Mouse (Mus musculus): ENCODE results near the gene Pde4dip.

The Pde4dip gene

DNA sequence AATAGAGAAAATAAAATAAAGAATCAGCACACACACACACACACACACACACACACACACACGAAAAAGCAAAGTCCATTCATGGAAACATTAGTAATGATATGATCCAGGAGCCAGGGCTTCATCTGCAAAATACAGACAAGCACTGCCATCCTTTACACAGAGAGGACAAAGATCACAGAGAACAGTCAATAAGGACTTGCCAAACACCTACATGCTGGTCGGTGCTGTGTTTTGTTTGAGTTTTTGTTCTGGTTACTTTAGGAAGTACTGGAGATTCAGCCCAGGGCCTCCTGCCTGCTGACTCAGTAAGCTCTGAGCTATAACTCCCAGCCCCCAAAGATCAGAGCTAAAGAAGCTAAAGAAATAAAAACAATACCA, 43.7 kb downstream of the Pde4dip start:
- DNase-seq (ENCODE audit: extremely low read depth, insufficient read length, low spot score): no peak

DNA sequence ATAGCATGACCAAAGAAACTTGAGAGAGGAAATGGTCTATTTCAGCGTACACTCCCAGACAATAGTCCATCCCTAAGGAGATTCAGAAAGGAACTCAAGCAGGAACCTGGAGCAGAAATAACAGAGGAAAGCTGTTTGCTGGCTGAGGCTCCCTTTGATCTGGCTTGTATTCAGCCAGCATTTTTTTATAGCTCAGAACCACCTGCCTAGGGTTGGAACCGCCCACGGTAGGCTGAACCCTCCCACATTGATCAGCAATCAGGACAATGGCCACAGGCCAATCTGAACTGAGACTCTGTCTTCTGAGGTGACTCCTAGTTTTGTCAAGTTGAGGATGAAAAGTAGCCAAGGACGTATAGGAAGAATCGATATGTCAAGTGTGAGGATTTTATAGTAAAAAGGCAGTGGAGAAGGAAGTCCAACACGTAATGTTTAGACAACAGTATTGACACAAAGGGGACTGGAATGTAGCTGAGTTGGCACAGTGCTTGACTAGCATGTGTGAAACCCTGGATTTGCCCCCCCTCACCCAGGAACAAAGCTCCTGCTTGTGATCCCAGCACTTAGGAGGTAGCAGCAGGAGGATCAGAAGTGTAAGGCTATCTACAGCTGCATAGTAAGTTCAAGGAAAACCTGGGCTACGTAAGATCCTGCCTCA, 44.2 kb downstream of the Pde4dip start:
- DNase-seq (ENCODE audit: extremely low read depth, insufficient read length, low spot score): no peak

DNA sequence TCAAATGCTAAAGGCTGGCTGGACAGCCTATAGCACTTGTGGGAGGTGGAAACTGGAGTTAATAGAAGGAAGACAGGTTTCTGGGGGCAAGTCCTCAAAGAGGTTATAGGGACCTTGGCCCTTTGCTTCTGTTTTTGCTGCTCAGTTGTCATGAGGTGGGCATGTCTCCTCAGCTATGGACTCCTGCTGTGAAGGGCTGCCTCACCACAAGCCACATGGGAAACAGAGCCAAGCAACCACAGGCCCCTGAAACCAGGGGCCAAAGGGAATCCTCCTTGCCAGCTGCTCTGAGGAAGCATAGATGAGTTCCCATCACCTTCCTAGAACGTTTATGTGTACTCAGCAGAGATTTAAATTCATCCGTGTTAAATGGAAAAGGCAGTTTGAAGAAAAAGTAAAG, 45.9 kb downstream of the Pde4dip start:
- no peak for DNase-seq (ENCODE audit: extremely low read depth, insufficient read length, low spot score)

DNA sequence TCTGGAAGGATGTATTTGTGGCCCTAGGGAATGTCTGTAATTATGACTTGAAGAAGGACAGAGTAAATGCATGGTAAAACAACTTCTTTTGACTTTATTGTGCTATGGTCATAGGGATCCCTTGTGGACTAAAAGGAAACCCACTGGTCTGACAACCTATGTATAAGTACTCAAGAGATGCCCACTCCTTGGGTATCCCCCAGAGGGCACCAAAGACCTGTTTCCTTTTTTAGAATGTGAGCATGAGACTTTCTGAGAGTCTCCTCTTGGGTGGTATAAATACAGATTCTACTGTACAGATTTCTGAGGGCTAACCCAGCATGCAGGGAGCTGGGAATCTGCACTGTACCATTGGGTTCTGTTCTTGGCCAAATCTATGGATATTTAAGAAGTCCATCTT, 48.1 kb downstream of the Pde4dip start:
- DNase-seq (ENCODE audit: extremely low read depth, insufficient read length, low spot score): no peak

DNA sequence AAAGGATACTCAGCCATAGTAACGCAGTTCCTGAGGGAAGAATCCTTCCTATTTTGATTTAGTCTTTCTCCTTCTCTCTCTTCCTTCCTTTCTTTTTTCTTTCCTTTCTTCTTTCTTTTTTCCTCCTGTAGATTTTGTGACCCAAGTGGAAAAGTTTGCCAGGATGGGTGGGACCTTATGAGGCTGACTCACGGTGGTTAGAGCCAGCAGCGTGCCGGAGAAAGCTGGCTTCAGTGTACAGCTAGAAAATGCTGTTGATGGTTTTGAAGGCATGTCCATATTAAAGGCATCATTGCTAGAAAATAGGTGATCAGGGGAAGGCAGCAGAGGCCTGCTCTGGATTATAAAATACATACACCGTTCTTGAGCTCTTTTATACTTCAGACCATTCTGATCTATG, 52.6 kb downstream of the Pde4dip start:
- DNase-seq (ENCODE audit: extremely low read depth, insufficient read length, low spot score): peak; percentile 32

DNA sequence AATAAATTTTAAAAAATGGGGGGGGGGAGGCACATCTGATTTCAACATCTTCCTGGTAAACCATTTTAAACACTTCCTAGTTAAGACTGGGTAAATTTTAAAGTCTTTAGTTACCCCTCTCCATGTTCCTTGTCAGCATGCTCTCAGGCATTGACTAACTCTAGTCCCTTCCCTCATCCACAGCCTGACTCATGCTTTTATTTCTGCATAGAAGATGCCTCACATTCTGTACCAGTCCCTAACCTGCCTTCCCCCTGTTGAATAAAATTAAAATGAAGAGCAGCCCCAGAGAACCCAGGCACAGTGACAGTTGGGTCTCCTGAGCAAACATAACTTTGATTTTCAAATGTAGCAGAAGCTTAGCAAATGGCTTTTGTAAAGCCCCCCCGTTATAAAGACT, 53.9 kb downstream of the Pde4dip start:
- DNase-seq (ENCODE audit: extremely low read depth, insufficient read length, low spot score): no peak

DNA sequence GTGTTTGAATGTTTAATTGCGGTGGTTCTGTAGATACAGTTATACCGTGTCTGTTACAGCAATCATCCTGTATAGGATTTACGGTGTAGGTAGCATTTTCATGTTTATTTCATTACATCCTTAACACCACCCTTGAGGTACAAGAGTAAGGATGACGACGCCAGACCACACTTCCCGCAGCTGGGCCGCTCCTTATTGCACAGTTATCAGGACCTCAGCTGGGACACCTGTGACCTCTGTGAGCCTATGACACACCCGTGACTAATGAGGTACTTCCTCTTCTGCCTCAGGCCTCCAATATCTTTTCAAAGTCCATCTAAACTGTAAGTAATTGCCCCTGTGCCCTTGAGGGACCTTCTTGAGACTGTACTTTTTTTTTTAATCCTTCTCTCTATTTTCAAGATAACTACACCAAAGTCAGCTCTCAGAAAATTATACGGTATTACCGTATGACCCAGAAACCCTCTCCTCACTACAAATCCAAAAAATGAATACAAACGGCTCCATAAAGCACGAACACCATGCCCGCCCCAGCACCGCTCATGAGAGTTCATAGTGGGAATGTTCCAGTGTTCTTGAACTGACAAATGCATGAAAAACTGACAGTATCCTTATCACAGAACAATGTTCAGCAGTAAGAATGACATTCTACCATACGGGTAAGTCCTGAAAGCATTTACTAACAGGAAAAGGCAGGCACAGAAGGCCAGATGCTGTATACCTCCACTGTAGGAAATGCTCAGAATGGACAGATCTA, 56.8 kb downstream of the Pde4dip start:
- DNase-seq (ENCODE audit: extremely low read depth, insufficient read length, low spot score): no peak

DNA sequence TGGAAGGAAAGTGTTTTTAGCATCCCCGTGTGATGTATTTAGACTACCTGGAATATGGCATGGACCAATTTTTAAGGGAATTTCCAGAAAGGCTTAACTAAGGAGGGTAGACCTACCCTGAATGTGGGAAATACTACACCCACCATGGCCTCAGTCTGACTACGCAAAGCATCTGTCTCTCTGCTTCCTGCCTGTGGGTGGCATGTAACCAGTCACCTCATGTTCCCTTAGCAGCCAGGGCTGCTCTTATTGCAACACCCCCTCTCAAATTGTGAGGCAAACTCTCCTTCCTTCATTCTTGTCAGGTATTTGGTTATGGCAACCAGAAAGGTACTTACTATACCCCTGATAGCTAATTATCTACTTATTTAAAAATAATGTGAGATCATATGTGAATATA, 57.9 kb downstream of the Pde4dip start:
- DNase-seq (ENCODE audit: extremely low read depth, insufficient read length, low spot score): no peak

DNA sequence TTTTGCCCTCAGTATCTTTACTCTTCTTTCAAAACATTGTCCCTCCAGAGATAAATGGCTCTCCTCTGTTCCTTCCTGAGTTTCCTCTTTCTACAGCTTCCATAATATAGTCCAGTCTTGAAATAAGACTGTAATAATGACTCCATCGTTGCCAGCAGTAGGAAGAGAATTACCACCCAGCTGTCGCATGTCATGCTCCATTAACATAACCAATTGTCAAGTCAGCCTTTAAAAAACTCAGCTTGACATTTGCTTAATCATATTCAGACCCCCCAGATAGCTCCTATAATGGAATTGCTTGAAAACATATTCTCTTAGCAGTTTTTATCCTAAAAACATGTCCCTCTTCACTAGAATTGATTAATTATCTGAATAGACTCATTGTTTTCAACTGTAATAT, 58.4 kb downstream of the Pde4dip start:
- no peak for DNase-seq (ENCODE audit: extremely low read depth, insufficient read length, low spot score)

DNA sequence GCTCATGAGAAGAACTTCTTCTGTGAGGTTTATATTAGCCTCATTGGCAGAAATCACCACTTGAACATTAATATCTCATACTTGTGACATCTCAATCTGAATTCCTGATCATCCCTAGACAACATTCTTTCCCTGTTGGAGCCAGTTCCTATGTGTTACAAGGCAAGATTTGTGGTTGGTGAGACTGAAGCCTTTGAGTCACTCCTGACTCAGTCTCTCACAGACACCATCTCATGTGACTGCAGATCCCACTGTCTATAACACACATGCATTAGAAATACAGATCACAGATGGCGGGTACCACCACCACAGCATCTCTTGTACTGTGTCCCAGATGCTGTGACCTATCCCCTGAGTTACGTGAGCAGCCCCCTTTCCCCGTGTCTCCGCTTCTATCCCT, 60.2 kb downstream of the Pde4dip start:
- peak; percentile 46 for DNase-seq (ENCODE audit: extremely low read depth, insufficient read length, low spot score)

DNA sequence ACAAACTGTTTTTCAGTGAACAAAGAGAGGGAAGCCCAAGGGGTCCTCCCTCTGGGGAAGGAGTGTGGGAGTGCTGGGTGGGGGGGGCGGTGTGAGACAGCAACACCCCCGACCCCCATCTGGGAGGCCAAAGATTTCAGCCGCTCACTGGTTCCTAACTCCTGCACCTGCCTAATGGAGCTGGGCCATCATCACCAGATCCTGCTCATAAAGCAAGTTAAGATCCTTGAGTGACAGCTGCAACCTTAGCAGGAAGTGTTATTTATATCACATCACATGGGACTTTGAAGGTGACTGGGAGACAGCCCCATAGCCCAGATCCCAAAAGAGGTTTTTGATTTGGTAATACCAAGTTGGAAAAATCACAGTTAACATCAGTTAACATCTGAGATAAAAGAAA, 63.3 kb downstream of the Pde4dip start:
- no peak for DNase-seq (ENCODE audit: extremely low read depth, insufficient read length, low spot score)

DNA sequence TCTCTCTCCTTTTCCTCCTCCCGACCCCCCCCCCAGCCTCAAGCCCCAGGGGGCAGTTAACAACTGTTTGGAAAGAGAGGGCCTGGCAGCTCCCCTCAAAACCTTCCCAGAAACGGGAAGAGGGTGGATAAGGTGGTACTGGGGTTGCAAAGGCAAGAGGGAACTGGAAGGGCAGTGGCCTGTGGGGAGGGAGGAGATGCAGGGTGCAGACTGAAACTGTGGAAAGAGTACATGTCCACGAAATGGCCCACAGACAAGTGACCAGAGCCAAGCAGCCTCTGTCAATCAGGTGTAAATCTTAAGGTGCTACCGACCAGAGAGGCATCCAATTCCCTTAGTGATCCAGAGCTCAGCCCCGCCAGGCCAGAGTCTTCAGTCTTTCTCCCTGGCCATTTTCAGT, 63.8 kb downstream of the Pde4dip start:
- no peak for DNase-seq (ENCODE audit: extremely low read depth, insufficient read length, low spot score)

DNA sequence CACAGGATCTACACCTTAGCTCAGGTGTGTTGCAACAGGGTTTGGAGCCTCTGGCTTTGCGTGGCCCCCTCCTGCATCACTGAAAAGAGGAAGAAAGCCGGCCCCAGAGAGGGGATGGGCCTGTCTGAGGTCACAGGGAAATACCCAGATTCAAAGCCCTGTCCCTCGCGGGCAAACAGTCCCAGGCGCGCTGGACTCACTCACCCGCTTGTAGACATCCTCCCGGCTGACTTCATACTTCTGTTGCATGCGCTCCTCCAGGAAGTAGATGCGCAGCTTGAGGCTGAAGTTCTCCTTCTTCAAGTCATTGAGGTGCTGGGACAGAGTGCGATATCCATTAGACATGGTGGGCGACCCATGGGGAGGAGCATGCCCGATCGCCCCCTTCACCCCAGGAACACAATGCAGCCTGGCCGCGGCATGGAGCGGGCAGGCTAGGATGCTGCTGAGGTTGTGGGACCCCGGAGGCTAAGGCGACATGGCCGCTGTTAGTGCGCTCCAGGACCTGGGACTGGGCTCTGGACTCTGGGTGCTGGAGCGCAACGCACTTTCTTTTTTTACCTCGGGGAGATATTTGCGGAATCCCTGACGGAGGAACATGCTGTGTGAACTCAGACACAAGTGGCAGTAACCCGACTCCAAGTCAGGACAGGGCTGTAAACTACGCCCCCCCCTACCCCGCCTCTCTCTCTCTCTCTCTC, 64.3 kb downstream of the Pde4dip start:
- DNase-seq (ENCODE audit: extremely low read depth, insufficient read length, low spot score): no peak

DNA sequence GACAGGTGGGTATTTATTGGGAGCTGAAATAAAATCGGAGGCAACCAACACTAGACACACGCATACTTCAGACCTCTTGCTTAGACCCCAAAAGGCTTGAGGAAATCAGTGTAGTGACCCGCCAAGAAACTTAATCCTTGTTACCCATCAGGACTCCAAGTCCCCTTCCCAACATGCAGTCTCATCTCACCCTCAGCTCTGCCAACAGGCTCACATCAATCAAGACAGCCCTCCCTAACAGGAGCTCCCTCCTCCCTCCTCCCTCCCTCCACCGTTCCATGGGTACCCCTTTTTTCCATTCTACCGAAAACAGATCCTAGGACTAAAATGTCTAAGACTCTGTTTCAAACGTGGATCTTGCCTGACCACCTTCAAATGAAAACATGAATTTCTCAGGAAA, 65.1 kb downstream of the Pde4dip start:
- DNase-seq (ENCODE audit: extremely low read depth, insufficient read length, low spot score): no peak

DNA sequence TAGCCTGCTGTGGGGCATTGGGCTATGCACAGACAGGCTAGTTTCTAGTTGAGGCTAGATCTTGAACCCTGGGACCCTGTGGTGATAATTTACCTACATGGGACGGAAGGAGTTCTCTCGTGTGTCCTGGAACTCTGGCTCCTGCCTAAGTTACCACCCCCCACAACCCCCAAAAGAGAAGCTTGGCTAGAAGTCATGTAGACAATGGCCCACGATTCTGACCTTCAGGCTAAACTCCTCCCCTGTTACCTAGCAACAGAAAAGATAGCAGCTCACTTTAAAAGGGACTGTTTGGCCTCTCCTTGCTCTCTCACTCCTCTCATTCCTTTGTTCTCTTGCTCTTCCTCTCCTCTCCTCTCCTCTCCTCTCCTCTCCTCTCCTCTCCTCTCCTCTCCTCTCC, 69.5 kb downstream of the Pde4dip start:
- no peak for DNase-seq (ENCODE audit: extremely low read depth, insufficient read length, low spot score)

DNA sequence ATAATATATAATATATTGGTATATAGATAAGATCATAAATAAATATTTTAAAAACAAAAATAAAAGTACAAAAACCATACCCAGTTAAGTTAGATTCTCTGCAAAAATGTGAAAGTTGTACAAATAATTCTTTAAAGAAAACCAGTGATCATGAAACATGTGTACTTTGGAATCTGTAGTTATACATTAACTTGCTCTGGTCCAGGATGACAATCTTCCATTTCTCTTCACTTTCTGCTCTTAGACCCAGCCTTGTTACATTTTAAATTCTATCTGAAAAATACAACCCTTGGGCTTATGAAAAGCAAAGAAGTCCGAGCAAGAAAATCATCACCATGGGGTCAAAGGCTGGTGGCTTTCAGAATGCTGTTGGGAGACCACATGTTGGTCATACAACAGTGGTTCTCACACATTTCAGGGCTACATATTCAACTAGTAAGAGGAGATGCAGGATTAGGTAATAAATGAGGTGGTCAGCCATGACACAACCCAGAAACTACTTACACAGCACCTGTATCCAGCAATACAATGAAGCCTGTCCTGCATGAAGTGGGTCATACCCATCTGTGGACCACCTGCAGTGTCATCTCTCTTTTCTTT, 70.0 kb downstream of the Pde4dip start:
- DNase-seq (ENCODE audit: extremely low read depth, insufficient read length, low spot score): no peak

DNA sequence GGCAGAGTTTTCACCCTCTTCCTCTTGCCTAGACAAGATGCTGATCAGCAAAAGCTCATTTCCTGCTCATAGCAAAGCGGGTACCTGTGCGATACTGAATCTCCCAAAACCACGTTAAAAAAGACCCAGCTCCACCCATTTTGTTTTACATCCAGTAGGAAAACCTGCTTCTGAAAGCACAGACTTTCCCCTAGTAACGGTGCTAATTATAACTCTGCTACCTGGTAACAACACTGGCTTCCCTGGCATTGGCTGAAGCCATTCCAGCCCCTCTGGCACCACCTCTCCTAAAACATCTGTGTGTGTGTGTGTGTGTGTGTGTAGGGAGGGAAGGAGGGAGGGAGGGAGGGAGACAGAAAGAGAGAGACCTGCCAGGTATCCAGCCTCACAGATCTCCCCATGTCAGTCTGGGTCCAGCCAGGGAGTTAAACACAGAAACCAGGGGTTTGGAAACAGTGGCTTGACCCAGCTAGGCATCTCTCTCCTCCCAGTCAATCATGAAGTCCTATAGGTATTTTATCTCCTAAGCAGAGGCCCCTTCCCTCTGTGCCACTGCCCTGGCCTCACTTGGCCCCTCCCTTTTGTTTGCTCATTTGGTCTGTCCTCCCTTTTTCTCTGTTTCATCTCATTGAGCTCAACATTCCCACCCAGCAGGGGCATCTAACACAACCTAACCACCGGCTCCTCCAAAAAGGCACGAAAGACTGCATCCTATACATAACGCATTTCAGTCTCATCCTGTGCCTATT, 76.7 kb downstream of the Pde4dip start:
- DNase-seq (ENCODE audit: extremely low read depth, insufficient read length, low spot score): no peak

DNA sequence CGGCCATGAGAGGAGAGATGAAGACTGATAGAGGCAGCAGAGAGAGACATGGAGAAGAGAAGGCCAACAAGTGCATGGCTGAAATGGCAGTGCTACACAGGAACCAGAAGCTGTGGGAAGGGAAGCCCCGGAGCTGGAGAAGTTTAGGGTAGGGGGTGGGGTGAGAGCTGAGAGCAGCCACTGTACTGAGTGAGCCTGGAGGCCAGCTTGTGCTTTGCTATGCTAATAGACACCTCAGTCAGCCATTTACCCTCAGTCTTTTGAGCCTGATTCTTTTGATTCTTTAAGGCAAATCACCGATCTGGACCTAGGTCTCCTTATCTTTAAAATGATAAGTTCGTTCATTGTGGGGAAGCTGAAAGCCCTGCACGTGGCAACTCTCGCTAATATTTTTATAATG, 77.3 kb downstream of the Pde4dip start:
- no peak for DNase-seq (ENCODE audit: extremely low read depth, insufficient read length, low spot score)

DNA sequence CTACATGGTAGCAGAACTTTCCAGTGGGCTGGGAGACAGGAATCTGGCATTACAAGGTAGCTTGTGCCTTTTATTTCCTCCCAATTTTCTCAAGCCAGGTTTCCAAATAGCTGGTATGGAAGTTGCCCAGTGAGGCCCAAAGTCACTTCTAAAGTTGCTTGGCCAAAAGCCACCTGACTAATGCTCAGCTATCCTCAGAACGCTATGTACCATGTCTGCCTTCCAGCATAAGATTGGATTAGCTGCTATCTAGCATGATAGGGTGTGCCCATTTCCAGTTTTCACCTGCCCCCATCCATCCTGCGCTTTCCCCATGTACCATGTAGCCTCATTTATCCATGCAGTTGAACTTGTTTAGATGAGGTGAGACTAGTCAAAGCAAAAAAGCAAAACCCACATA, 78.2 kb downstream of the Pde4dip start:
- DNase-seq (ENCODE audit: extremely low read depth, insufficient read length, low spot score): no peak

DNA sequence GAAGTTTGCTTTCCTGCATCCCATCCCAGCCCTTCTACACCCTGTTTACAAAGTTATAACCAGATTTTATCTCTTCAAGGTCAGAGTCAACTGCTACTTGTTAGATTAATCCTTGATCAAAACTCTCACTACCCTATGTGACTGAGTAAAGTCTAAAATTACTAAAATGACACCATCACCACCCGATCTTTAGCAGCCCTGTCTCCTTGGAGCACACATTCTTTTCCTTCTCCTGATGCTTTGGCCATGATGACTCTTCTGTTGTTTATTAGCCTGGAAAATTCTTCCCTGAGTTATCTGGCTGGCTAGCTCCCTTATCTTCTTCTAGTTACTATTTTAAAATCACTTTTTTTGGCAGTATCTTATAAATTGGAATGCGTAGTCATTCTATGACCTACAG, 82.9 kb downstream of the Pde4dip start:
- no peak for DNase-seq (ENCODE audit: extremely low read depth, insufficient read length, low spot score)

DNA sequence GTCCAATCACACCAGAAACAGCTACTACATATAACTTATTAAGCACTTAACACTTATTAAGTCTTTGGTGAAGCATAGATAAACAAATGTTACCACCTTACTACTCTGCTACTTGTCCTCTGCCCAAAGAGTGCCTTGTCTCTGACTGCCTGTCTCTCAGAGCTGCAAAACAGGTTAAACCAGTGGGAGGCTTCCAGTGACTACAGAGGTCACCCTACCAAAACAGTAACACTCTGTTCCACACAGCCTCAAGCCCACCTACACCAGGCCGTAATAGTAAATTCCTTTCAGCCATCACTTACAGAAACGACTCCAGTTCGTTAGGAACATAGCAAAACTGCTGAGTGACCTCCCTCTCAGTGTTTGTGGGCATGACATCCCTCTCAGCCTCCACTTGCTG, 84.8 kb downstream of the Pde4dip start:
- no peak for DNase-seq (ENCODE audit: extremely low read depth, insufficient read length, low spot score)

Measured in 3134 (cell line).